In genomic region chr13:52583943-52584562, GRCm38 (mm10) we compare ENCODE assay signal across 8 mouse cellular contexts. TPM values are rescaled to one million over a fixed set of nuclear protein-coding genes. Genes with fewer than 3 reads are reported as not detected.
DNase-seq lines count a peak whose midpoint lies in the region; ATAC-seq lines count a peak whose summit lies in the region.

No protein-coding gene starts in this region.

- H3K4me3 ChIP-seq in lung, embryonic 16.5 days (ENCODE audit: low read length), result peak overlapping the region; percentile 73
- no peak overlapping the region for H3K4me3 ChIP-seq in forebrain, embryonic 12.5 days (replicated peaks)
- peak overlapping the region; percentile 74 for H3K4me3 ChIP-seq in limb, embryonic 10.5 days
- H3K4me3 ChIP-seq in neural tube, embryonic 15.5 days (replicated peaks), result no peak overlapping the region

- WGBS in lung, embryonic 16.5 days, result 20% methylated on average over 13 of the region's 13 CpGs
- 27% methylated on average over 13 of the region's 13 CpGs for WGBS in forebrain, embryonic 12.5 days
- WGBS in limb, embryonic 10.5 days, result 24% methylated on average over 13 of the region's 13 CpGs
- 23% methylated on average over 13 of the region's 13 CpGs for WGBS in neural tube, embryonic 15.5 days

- no peaks in the 10 kb centered on the region for H3K9me3 ChIP-seq in lung, embryonic 16.5 days (ENCODE audit: control insufficient read depth, low read length)
- H3K9me3 ChIP-seq in forebrain, embryonic 12.5 days, result no peaks in the 10 kb centered on the region
- H3K9me3 ChIP-seq in limb, embryonic 10.5 days (replicated peaks), result no peaks in the 10 kb centered on the region
- no peaks in the 10 kb centered on the region for H3K9me3 ChIP-seq in neural tube, embryonic 15.5 days (replicated peaks)

- peak overlapping the region; percentile 41; the same call in 1 of the 2 replicates for H3K9ac ChIP-seq in lung, embryonic 16.5 days (ENCODE audit: low read length)
- H3K9ac ChIP-seq in forebrain, embryonic 12.5 days, result no peak overlapping the region
- H3K9ac ChIP-seq in neural tube, embryonic 15.5 days (replicated peaks), result no peak overlapping the region

- H3K27ac ChIP-seq in lung, embryonic 16.5 days (ENCODE audit: low read length), result no peak overlapping the region
- H3K27ac ChIP-seq in forebrain, embryonic 12.5 days, result no peak overlapping the region
- no peak overlapping the region for H3K27ac ChIP-seq in limb, embryonic 10.5 days
- H3K27ac ChIP-seq in neural tube, embryonic 15.5 days (replicated peaks), result no peak overlapping the region

- no peak for ATAC-seq in lung, embryonic 16.5 days (ENCODE audit: low read depth)
- no peak for ATAC-seq in forebrain, embryonic 12.5 days (ENCODE audit: low FRiP score)
- ATAC-seq in neural tube, embryonic 15.5 days (ENCODE audit: low FRiP score), result no peak

- no peaks in the 10 kb centered on the region for H3K27me3 ChIP-seq in lung, embryonic 16.5 days (ENCODE audit: control insufficient read depth, insufficient read depth, low read depth, low read length)
- peaks cover 32% of the 10 kb centered on the region for H3K27me3 ChIP-seq in forebrain, embryonic 12.5 days
- peaks cover 44% of the 10 kb centered on the region for H3K27me3 ChIP-seq in limb, embryonic 10.5 days (ENCODE audit: low read depth, poor library complexity, severe bottlenecking)
- peaks cover 21% of the 10 kb centered on the region for H3K27me3 ChIP-seq in neural tube, embryonic 15.5 days (replicated peaks)

- H3K4me2 ChIP-seq in lung, embryonic 16.5 days (ENCODE audit: low read depth, low read length), result peak overlapping the region; percentile 90
- peak overlapping the region; percentile 95 for H3K4me2 ChIP-seq in forebrain, embryonic 12.5 days
- peak overlapping the region; percentile 96 for H3K4me2 ChIP-seq in neural tube, embryonic 15.5 days

- H3K36me3 ChIP-seq in lung, embryonic 16.5 days (ENCODE audit: control insufficient read depth, insufficient read depth, low read length), result no peaks in the 10 kb centered on the region
- H3K36me3 ChIP-seq in forebrain, embryonic 12.5 days (replicated peaks), result no peaks in the 10 kb centered on the region
- no peaks in the 10 kb centered on the region for H3K36me3 ChIP-seq in limb, embryonic 10.5 days
- H3K36me3 ChIP-seq in neural tube, embryonic 15.5 days, result no peaks in the 10 kb centered on the region

- DNase-seq in lung, postnatal 14 days, result no peak
- no peak for DNase-seq in limb, embryonic 10.5 days (ENCODE audit: low spot score)
- no peak for DNase-seq in gastrocnemius, adult 18-20 months (ENCODE audit: low spot score)
- no peak for DNase-seq in adrenal gland, adult 2 months
- no peak for DNase-seq in MN1 (ENCODE audit: low spot score)

- H3K4me1 ChIP-seq in lung, embryonic 16.5 days (replicated peaks; ENCODE audit: control insufficient read depth, insufficient read depth, low read length), result 0 out of 2 replicates have a peak, but pooled peaks cover 3% of the 10 kb centered on the region
- peaks cover 9% of the 10 kb centered on the region for H3K4me1 ChIP-seq in forebrain, embryonic 12.5 days
- peaks cover 15% of the 10 kb centered on the region for H3K4me1 ChIP-seq in limb, embryonic 10.5 days
- peaks cover 9% of the 10 kb centered on the region for H3K4me1 ChIP-seq in neural tube, embryonic 15.5 days

RNA-seq across cellular contexts. Expression of gene Syk, which starts 1.1 kb away (rescaled TPM):
- 5.0 and 5.3 TPM in 2 replicates for polyA plus RNA-seq in lung, embryonic 16.5 days (2015; fragmentation: Nextera tagmentation; extraction: Ambion mirVana)
- 1.3 and 1.6 TPM in 2 replicates for polyA plus RNA-seq in forebrain, embryonic 12.5 days (2016; fragmentation: Nextera tagmentation; extraction: Ambion mirVana)
- polyA plus RNA-seq in limb, embryonic 10.5 days (2016; fragmentation: Nextera tagmentation; extraction: Ambion mirVana), result 2.0 and 2.5 TPM in 2 replicates
- polyA plus RNA-seq in neural tube, embryonic 15.5 days (2015; fragmentation: Nextera tagmentation; extraction: Ambion mirVana), result 0.96 and 3.2 TPM in 2 replicates
- total RNA-seq in gastrocnemius, adult 18-20 months (2021), result 1 to 10 TPM; 1.5 to 2.6 TPM
- total RNA-seq in adrenal gland, adult 2 months (2021), result 1 to 10 TPM; 5.1 to 5.8 TPM
- polyA plus RNA-seq in adrenal gland, adult 2 months (2012; rRNA removed), result 1.6 and 1.8 TPM in 2 replicates

RNA-seq across cellular contexts. Expression of gene Diras2, which starts 53.0 kb away (rescaled TPM):
- polyA plus RNA-seq in lung, embryonic 16.5 days (2015; fragmentation: Nextera tagmentation; extraction: Ambion mirVana), result 0.20 and 0.35 TPM in 2 replicates
- polyA plus RNA-seq in forebrain, embryonic 12.5 days (2016; fragmentation: Nextera tagmentation; extraction: Ambion mirVana), result 0.47 and 0.65 TPM in 2 replicates
- 0.11 TPM in 2 replicates for polyA plus RNA-seq in limb, embryonic 10.5 days (2016; fragmentation: Nextera tagmentation; extraction: Ambion mirVana)
- polyA plus RNA-seq in neural tube, embryonic 15.5 days (2015; fragmentation: Nextera tagmentation; extraction: Ambion mirVana), result 5.4 and 6.0 TPM in 2 replicates
- total RNA-seq in gastrocnemius, adult 18-20 months (2021), result under 1 TPM; 0.07 to 0.14 TPM
- total RNA-seq in adrenal gland, adult 2 months (2021), result 1 to 10 TPM; 3.7 to 5.8 TPM
- polyA plus RNA-seq in adrenal gland, adult 2 months (2012; rRNA removed), result 2.3 and 3.5 TPM in 2 replicates

Comparison
In these comparisons a context has a peak if more than half of its experiments do, and no peak if none do; other contexts are left out.
1. H3K4me3 ChIP-seq: peak in lung, embryonic 16.5 days (single experiment) and limb, embryonic 10.5 days (single experiment); none in forebrain, embryonic 12.5 days (single experiment) and neural tube, embryonic 15.5 days (single experiment).
2. Peak in every context shown above with its lines, with median percentiles within 50 percentile points of each other: H3K4me2 ChIP-seq.